Mouse (Mus musculus) hindbrain, embryonic 13.5 days (tissue): ENCODE measurements at regions not wholly inside any gene's neighbourhood (a gene's known extent, or its start where the extent isn't known, plus 50 kb on each side); places are given as distances from the start of the nearest gene placed in this dataset.

Experiments
- ATAC-seq: fragments of 200-750 bp; cut with Nextera tagmentation; 2 replicates; pipeline ENCODE4 v1.8.0; 2017; ENCODE audit warnings: moderate TSS enrichment; ENCODE audit not compliant: low FRiP score
- H3K27ac ChIP-seq: fragments of 300-500 bp; sonication (generic); 2 replicates; pipeline ENCODE4 v1.5.1; 2015; ENCODE audit warnings: inconsistent platforms, mild to moderate bottlenecking, moderate library complexity
- H3K27me3 ChIP-seq: fragments of 300-500 bp; sonication (generic); 2 replicates; pipeline ENCODE4 v1.6.1; 2015; ENCODE audit warnings: mild to moderate bottlenecking, inconsistent platforms
- H3K36me3 ChIP-seq: fragments of 300-500 bp; sonication (generic); 2 replicates; pipeline ENCODE4 v1.6.1; 2015; ENCODE audit warnings: mild to moderate bottlenecking, inconsistent platforms
- H3K4me1 ChIP-seq: fragments of 300-500 bp; sonication (generic); replicated peaks from 2 replicates; pipeline ENCODE4 v1.6.1; 2015; ENCODE audit warnings: inconsistent platforms
- H3K4me2 ChIP-seq: fragments of 300-500 bp; sonication (generic); 2 replicates; pipeline ENCODE4 v1.6.1; 2015; ENCODE audit warnings: inconsistent platforms, mild to moderate bottlenecking, moderate library complexity
- H3K4me3 ChIP-seq: fragments of 300-500 bp; sonication (generic); 2 replicates; pipeline ENCODE4 v1.5.1; 2015; ENCODE audit warnings: mild to moderate bottlenecking, inconsistent platforms
- H3K9ac ChIP-seq: fragments of 300-500 bp; sonication (generic); 2 replicates; pipeline ENCODE4 v1.6.1; 2015; ENCODE audit warnings: mild to moderate bottlenecking, inconsistent platforms
- H3K9me3 ChIP-seq: fragments of 300-500 bp; sonication (generic); 2 replicates; pipeline ENCODE4 v1.6.1; 2016; ENCODE audit warnings: inconsistent platforms
- whole genome bisulfite sequencing: fragments of 180-500 bp; shearing (Covaris S2); methylation state at CpG from one replicate; pipeline ENCODE4 v1.1.7; 2015; 5-methylcytosine and 5-hydroxymethylcytosine counted together

- no peak overlapping the region for H3K27ac ChIP-seq
- H3K4me2 ChIP-seq = no peak overlapping the region
- no peaks in the 10 kb centered on the region for H3K27me3 ChIP-seq
- H3K9ac ChIP-seq = no peak overlapping the region
- H3K9me3 ChIP-seq = no peaks in the 10 kb centered on the region
- no peak for ATAC-seq
- H3K36me3 ChIP-seq = no peaks in the 10 kb centered on the region
- WGBS = 47% methylated on average over 1 of the region's 1 CpGs
- H3K4me3 ChIP-seq = no peak overlapping the region
- H3K4me1 ChIP-seq = no peaks in the 10 kb centered on the region
Observed at GRCm38 (mm10) chr10:97009859-97010258, 393.1 kb downstream of the Btg1 start.

GRCm38 (mm10) chr10:97018641-97019040 lies 401.8 kb downstream of the Btg1 start:
- ATAC-seq = no peak
- Histone ChIP-seq H3K27ac (no peak overlapping the region), H3K27me3 (no peaks in the 10 kb centered on the region), H3K9ac (no peak overlapping the region), H3K4me2 (no peak overlapping the region), H3K36me3 (no peaks in the 10 kb centered on the region), H3K9me3 (no peaks in the 10 kb centered on the region), H3K4me1 (no peaks in the 10 kb centered on the region), H3K4me3 (no peak overlapping the region)
- WGBS = 82% methylated on average over 3 of the region's 3 CpGs

- Histone ChIP-seq H3K36me3 (no peaks in the 10 kb centered on the region), H3K9ac (no peak overlapping the region), H3K27me3 (no peaks in the 10 kb centered on the region), H3K4me2 (no peak overlapping the region), H3K27ac (no peak overlapping the region), H3K4me1 (no peaks in the 10 kb centered on the region), H3K9me3 (no peaks in the 10 kb centered on the region), H3K4me3 (no peak overlapping the region)
- no peak for ATAC-seq
- 79% methylated on average over 5 of the region's 5 CpGs for WGBS
Observed at GRCm38 (mm10) chr10:97028776-97029175, 412.0 kb downstream of the Btg1 start.

GRCm38 (mm10) chr10:97030996-97031395 lies 414.2 kb downstream of the Btg1 start:
- H3K4me3 ChIP-seq = no peak overlapping the region
- no peaks in the 10 kb centered on the region for H3K27me3 ChIP-seq
- 83% methylated on average over 2 of the region's 2 CpGs for WGBS

GRCm38 (mm10) chr10:97035371-97035786 lies 418.6 kb downstream of the Btg1 start:
- Histone ChIP-seq H3K27ac (no peak overlapping the region), H3K27me3 (no peaks in the 10 kb centered on the region), H3K4me1 (no peaks in the 10 kb centered on the region), H3K4me3 (no peak overlapping the region), H3K4me2 (no peak overlapping the region), H3K36me3 (no peaks in the 10 kb centered on the region), H3K9me3 (no peaks in the 10 kb centered on the region), H3K9ac (no peak overlapping the region)
- no peak for ATAC-seq
- WGBS = 81% methylated on average over 12 of the region's 12 CpGs

More at GRCm38 (mm10) chr10:97030996-97031395, 414.2 kb downstream of the Btg1 start:
- no peaks in the 10 kb centered on the region for H3K9me3 ChIP-seq
- no peak for ATAC-seq
- no peak overlapping the region for H3K27ac ChIP-seq
- H3K36me3 ChIP-seq = no peaks in the 10 kb centered on the region
- no peak overlapping the region for H3K9ac ChIP-seq
- no peak overlapping the region for H3K4me2 ChIP-seq
- no peaks in the 10 kb centered on the region for H3K4me1 ChIP-seq

- no peak for ATAC-seq
- Histone ChIP-seq H3K36me3 (no peaks in the 10 kb centered on the region), H3K9me3 (no peaks in the 10 kb centered on the region), H3K4me1 (no peaks in the 10 kb centered on the region), H3K4me2 (no peak overlapping the region), H3K27ac (no peak overlapping the region), H3K4me3 (no peak overlapping the region), H3K27me3 (no peaks in the 10 kb centered on the region), H3K9ac (no peak overlapping the region)
- WGBS = 52% methylated on average over 4 of the region's 4 CpGs
Observed at GRCm38 (mm10) chr10:97038025-97038424, 421.2 kb downstream of the Btg1 start.

- Histone ChIP-seq H3K27ac (no peak overlapping the region), H3K9me3 (peaks cover 5% of the 10 kb centered on the region; the same call in 1 of the 2 replicates), H3K4me2 (no peak overlapping the region), H3K4me1 (no peaks in the 10 kb centered on the region), H3K27me3 (no peaks in the 10 kb centered on the region), H3K4me3 (no peak overlapping the region), H3K9ac (no peak overlapping the region), H3K36me3 (no peaks in the 10 kb centered on the region)
- WGBS = 97% methylated on average over 2 of the region's 2 CpGs
- no peak for ATAC-seq
Observed at GRCm38 (mm10) chr10:97047566-97047965, 430.8 kb downstream of the Btg1 start.

GRCm38 (mm10) chr10:97047996-97048395 lies 431.2 kb downstream of the Btg1 start:
- Histone ChIP-seq H3K4me1 (no peaks in the 10 kb centered on the region), H3K9me3 (peaks cover 5% of the 10 kb centered on the region; the same call in 1 of the 2 replicates), H3K4me3 (no peak overlapping the region), H3K9ac (no peak overlapping the region), H3K4me2 (no peak overlapping the region), H3K27ac (no peak overlapping the region), H3K27me3 (no peaks in the 10 kb centered on the region), H3K36me3 (no peaks in the 10 kb centered on the region)
- 70% methylated on average over 2 of the region's 2 CpGs for WGBS
- no peak for ATAC-seq

- no peak for ATAC-seq
- Histone ChIP-seq H3K36me3 (no peaks in the 10 kb centered on the region), H3K4me1 (no peaks in the 10 kb centered on the region), H3K4me2 (no peak overlapping the region), H3K27ac (no peak overlapping the region), H3K4me3 (no peak overlapping the region), H3K9ac (no peak overlapping the region), H3K27me3 (no peaks in the 10 kb centered on the region), H3K9me3 (no peaks in the 10 kb centered on the region)
- 92% methylated on average over 3 of the region's 3 CpGs for WGBS
Observed at GRCm38 (mm10) chr10:97054472-97054871, 424.9 kb upstream of the Dcn start.

GRCm38 (mm10) chr10:97061961-97062360 lies 417.4 kb upstream of the Dcn start:
- Histone ChIP-seq H3K27me3 (no peaks in the 10 kb centered on the region), H3K9ac (no peak overlapping the region), H3K27ac (no peak overlapping the region), H3K4me2 (no peak overlapping the region), H3K36me3 (no peaks in the 10 kb centered on the region), H3K4me3 (no peak overlapping the region), H3K4me1 (peaks cover 5% of the 10 kb centered on the region; the same call in 1 of the 2 replicates), H3K9me3 (no peaks in the 10 kb centered on the region)
- ATAC-seq = no peak
- WGBS = 38% methylated on average over 3 of the region's 3 CpGs

- ATAC-seq = no peak
- H3K36me3 ChIP-seq = no peaks in the 10 kb centered on the region
Observed at GRCm38 (mm10) chr10:97064546-97064945, 414.9 kb upstream of the Dcn start.

GRCm38 (mm10) chr10:97078022-97078473 lies 401.4 kb upstream of the Dcn start:
- no peak overlapping the region for H3K4me2 ChIP-seq
- no peak for ATAC-seq
- no peaks in the 10 kb centered on the region for H3K36me3 ChIP-seq
- H3K27ac ChIP-seq = no peak overlapping the region
- H3K4me1 ChIP-seq = no peaks in the 10 kb centered on the region
- H3K4me3 ChIP-seq = no peak overlapping the region
- no peaks in the 10 kb centered on the region for H3K27me3 ChIP-seq
- no peak overlapping the region for H3K9ac ChIP-seq
- WGBS = 83% methylated on average over 5 of the region's 5 CpGs
- H3K9me3 ChIP-seq = no peaks in the 10 kb centered on the region

More at GRCm38 (mm10) chr10:97064546-97064945, 414.9 kb upstream of the Dcn start:
- Histone ChIP-seq H3K9me3 (no peaks in the 10 kb centered on the region), H3K4me3 (no peak overlapping the region), H3K9ac (no peak overlapping the region), H3K27me3 (no peaks in the 10 kb centered on the region), H3K27ac (no peak overlapping the region), H3K4me1 (peaks cover 5% of the 10 kb centered on the region; the same call in 1 of the 2 replicates), H3K4me2 (no peak overlapping the region)

GRCm38 (mm10) chr10:97079575-97079974 lies 399.8 kb upstream of the Dcn start:
- Histone ChIP-seq H3K9me3 (no peaks in the 10 kb centered on the region), H3K9ac (no peak overlapping the region), H3K4me2 (no peak overlapping the region), H3K4me3 (no peak overlapping the region), H3K27me3 (no peaks in the 10 kb centered on the region), H3K36me3 (no peaks in the 10 kb centered on the region), H3K27ac (no peak overlapping the region), H3K4me1 (no peaks in the 10 kb centered on the region)
- no peak for ATAC-seq
- 80% methylated on average over 6 of the region's 6 CpGs for WGBS
